ENCODE assay signal across 9 mouse cellular contexts in genomic region chr8:47288131-47288865, GRCm38 (mm10).
DNase-seq lines count a peak whose midpoint lies in the region; ATAC-seq and TF ChIP-seq lines count a peak whose summit lies in the region.
"Had no signal": no experiment of that assay in that cellular context is flagged by ENCODE, and none has a peak within 500 bp of the region (broad histone marks: within the 10 kb centered on the region; RNA-seq: fewer than 3 reads in every experiment).

No protein-coding gene starts in this region.

- peaks cover 20% of the 10 kb centered on the region for H3K27me3 ChIP-seq in spleen, adult 2 months (ENCODE audit: control insufficient read depth, insufficient read depth, low read length)
- no peaks in the 10 kb centered on the region for H3K27me3 ChIP-seq in kidney, embryonic 16.5 days (ENCODE audit: insufficient read depth, low read length)
- H3K27me3 ChIP-seq in midbrain, postnatal 0 days (ENCODE audit: insufficient read depth, low read length), result no peaks in the 10 kb centered on the region

- peak; percentile 60 for ATAC-seq in kidney, embryonic 16.5 days (ENCODE audit: low FRiP score, low TSS enrichment)
- ATAC-seq in midbrain, postnatal 0 days (ENCODE audit: low FRiP score), result peak; percentile 64

- H3K36me3 ChIP-seq in spleen, adult 2 months (ENCODE audit: control insufficient read depth, insufficient read depth, low read length), result no peaks in the 10 kb centered on the region
- H3K36me3 ChIP-seq in kidney, embryonic 16.5 days (ENCODE audit: insufficient read depth, low read length), result no peaks in the 10 kb centered on the region
- no peaks in the 10 kb centered on the region for H3K36me3 ChIP-seq in midbrain, postnatal 0 days (ENCODE audit: insufficient read depth, low read length)
- H3K36me3 ChIP-seq: G1E had no signal

- H3K27ac ChIP-seq in spleen, adult 2 months (ENCODE audit: insufficient read depth, low read length), result no peak overlapping the region
- H3K27ac ChIP-seq in cortical plate, adult 2 months (ENCODE audit: insufficient read depth, low read length), result peak overlapping the region; percentile 90
- peak overlapping the region; percentile 16 for H3K27ac ChIP-seq in kidney, embryonic 16.5 days (ENCODE audit: low read length)
- peak overlapping the region; percentile 99 for H3K27ac ChIP-seq in midbrain, postnatal 0 days (ENCODE audit: low read depth, low read length)

- WGBS in spleen, adult 2 months, result 1% methylated on average over 76 of the region's 78 CpGs
- under 1% methylated on average over 78 of the region's 78 CpGs for WGBS in kidney, embryonic 16.5 days
- under 1% methylated on average over 66 of the region's 78 CpGs for WGBS in midbrain, postnatal 0 days

- H3K9ac ChIP-seq in kidney, embryonic 16.5 days (replicated peaks; ENCODE audit: low read length), result peak overlapping the region; percentile 82
- H3K9ac ChIP-seq in midbrain, postnatal 0 days (replicated peaks; ENCODE audit: low read length, poor library complexity, severe bottlenecking), result peak overlapping the region; percentile 95

- peak overlapping the region; percentile 36; the same call in 1 of the 2 replicates for H3K4me3 ChIP-seq in spleen, adult 2 months (ENCODE audit: extremely low read depth, insufficient read depth, insufficient read length)
- H3K4me3 ChIP-seq in cortical plate, adult 2 months (ENCODE audit: insufficient read depth, low read length), result peak overlapping the region; percentile 97
- peak overlapping the region; percentile 80 for H3K4me3 ChIP-seq in kidney, embryonic 16.5 days (ENCODE audit: low read length)
- peak overlapping the region; percentile 77 for H3K4me3 ChIP-seq in midbrain, postnatal 0 days (ENCODE audit: low read depth, low read length)

- H3K9me3 ChIP-seq in kidney, embryonic 16.5 days (ENCODE audit: low read length), result no peaks in the 10 kb centered on the region
- no peaks in the 10 kb centered on the region for H3K9me3 ChIP-seq in midbrain, postnatal 0 days (ENCODE audit: low read length)

- H3K4me2 ChIP-seq in kidney, embryonic 16.5 days (replicated peaks; ENCODE audit: low read depth, low read length), result peak overlapping the region; percentile 99
- peak overlapping the region; percentile 92 for H3K4me2 ChIP-seq in midbrain, postnatal 0 days (ENCODE audit: low read depth, low read length, poor library complexity, severe bottlenecking)

- no peak for TF ChIP-seq CTCF in spleen, adult 2 months (IDR thresholded peaks at IDR 0.05; ENCODE audit: extremely low read depth, insufficient read depth, insufficient read length, insufficient replicate concordance)
- TF ChIP-seq CTCF in cortical plate, adult 2 months (IDR thresholded peaks at IDR 0.05; ENCODE audit: extremely low read depth, insufficient read depth, low read length), result no peak
- TF ChIP-seq CTCF in midbrain, postnatal 0 days (IDR thresholded peaks at IDR 0.05), result peak; percentile 14; the same call in 1 of the 2 replicates

- no peak for DNase-seq in spleen, adult 2 months (ENCODE audit: low read depth in 1 of 2, low spot score in 2 of 2)
- DNase-seq in spleen, adult 12 weeks (ENCODE audit: low spot score), result no peak
- DNase-seq in gastrocnemius, postnatal 25 days, result peak; percentile 31
- peak; percentile 27 for DNase-seq in liver
- peak; percentile 75 for DNase-seq in midbrain, postnatal 0 days (ENCODE audit: low spot score)
- peak; percentile 28 to 67 for DNase-seq in urinary bladder, postnatal 4 days (ENCODE audit: low spot score in 2 of 2)

- peaks cover 7% of the 10 kb centered on the region for H3K4me1 ChIP-seq in spleen, adult 2 months (ENCODE audit: control insufficient read depth, insufficient read depth, insufficient read length)
- H3K4me1 ChIP-seq in cortical plate, adult 2 months (ENCODE audit: control insufficient read depth, insufficient read depth, low read length), result peaks cover 2% of the 10 kb centered on the region; the same call in 1 of the 2 replicates
- peaks cover 31% of the 10 kb centered on the region for H3K4me1 ChIP-seq in kidney, embryonic 16.5 days (ENCODE audit: insufficient read depth, low read length)
- H3K4me1 ChIP-seq in midbrain, postnatal 0 days (ENCODE audit: insufficient read depth, low read length), result peaks cover 18% of the 10 kb centered on the region; the same call in 1 of the 2 replicates

- no peak for TF ChIP-seq POLR2A in spleen, adult 2 months (IDR thresholded peaks at IDR 0.05; ENCODE audit: low read depth, low read length)
- 0 out of 2 replicates have a peak, but pooled peaks have one; percentile 17 for TF ChIP-seq POLR2A in cortical plate, adult 2 months (IDR thresholded peaks at IDR 0.05; ENCODE audit: extremely low read depth, insufficient read depth, low read length)

Comparison
In these comparisons a context has a peak if more than half of its experiments do, and no peak if none do; other contexts are left out.
1. DNase-seq: peak in gastrocnemius, postnatal 25 days (single experiment), liver (single experiment), midbrain, postnatal 0 days (single experiment) and urinary bladder, postnatal 4 days (2 of 2); none in spleen, adult 2 months (0 of 2) and spleen, adult 12 weeks (single experiment).
2. H3K4me3 ChIP-seq: peak in every context shown above with its lines; median percentile 97 in cortical plate, adult 2 months; 80 in kidney, embryonic 16.5 days; 77 in midbrain, postnatal 0 days; 36 in spleen, adult 2 months.